Mouse (Mus musculus): ENCODE results near the gene Tbc1d22a.

Tbc1d22a gene

DNA sequence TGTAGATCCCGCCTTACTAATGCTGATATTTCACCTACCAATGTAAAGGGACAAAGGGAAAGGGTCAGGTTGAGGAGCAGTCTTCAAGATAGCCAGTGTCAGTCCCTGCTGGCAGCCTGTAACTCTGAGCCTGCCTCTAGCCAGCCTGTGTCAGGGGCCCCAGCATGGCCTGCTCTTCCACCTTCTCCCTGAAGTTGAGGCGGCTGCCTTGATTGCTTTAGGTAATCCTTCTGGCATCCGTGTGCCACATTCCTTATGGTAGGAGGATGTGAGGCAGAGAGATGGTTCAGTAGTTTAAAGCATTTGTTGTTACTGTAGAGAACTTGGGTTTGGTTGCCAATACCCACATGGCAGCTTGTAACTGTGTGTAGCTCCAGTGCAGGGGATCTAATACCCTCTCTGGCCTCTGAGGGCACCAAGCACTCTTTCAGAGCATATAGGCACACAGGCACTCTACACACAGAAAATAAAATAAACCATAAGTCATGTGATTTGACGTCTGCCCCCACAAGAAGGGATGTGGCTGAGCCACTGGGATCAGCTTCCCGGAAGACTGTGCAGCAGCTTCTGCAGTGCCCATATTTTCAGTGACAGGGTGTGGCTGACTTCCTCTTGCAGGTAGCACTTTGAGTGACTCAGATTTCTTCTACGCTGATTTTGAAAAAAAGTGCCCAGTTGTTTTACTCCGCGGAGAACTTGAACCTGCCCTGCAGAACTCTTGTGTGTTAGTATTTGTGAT lies 128.5 kb downstream of the Tbc1d22a start:
- no peak for DNase-seq

DNA sequence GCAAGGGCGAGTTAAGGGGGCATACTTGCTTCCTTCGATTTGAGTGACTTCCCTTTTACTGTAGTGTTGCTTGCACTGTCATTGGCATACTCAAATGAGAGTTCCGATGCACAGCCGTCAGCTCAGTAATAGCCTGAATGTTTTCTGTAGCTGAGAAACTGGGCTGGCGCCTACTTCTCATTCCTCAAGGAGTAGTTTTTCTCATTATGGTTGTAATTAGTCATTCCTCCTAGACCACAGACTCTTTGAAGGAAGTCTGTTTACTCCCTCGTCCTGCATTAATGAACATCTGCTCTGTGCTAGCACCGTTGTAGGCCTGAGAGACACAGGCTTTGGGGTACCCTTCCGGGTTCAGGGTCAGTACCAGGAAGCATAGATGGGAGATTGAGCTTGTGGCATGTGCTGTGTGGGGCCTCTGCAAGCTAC lies 130.7 kb downstream of the Tbc1d22a start:
- no peak for DNase-seq

DNA sequence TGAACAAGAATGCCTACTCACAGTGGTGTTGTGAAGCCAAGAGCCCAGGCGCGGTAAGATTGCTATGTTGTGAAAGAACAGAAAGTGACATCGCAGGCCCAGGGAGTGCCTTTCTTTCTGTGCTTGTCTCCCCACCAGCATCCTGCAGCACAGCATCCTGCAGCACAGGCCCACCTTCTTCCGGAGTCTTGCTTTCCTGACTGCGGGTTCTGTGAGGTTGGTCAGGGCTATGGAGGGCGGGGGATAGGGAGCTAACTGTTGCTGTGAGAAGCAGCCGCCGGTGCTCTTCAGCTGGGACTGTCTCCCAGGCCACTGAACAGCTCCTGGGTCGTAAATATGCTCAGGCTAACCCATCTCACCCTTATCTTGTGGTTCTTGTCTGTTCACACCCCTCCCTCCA lies 131.6 kb downstream of the Tbc1d22a start:
- no peak for DNase-seq

DNA sequence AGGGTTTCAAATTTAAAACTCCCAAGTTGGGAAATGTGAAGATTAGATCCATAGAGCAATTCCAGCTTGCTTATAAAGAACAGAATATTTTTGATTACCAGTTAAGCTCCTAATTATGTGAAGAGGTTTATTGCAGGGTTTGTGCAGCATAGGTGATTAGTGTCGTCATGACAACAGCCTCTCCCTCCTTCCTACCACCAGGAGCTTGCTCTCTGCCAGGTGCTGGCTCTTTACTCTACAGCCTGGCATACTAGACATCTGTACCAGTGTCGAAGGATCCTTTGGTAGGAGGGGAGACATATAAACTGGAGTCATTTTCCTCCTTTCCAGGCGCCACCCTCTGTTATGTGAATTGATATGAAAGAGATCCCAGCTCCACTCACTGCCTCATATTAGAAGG lies 132.3 kb downstream of the Tbc1d22a start:
- no peak for DNase-seq

DNA sequence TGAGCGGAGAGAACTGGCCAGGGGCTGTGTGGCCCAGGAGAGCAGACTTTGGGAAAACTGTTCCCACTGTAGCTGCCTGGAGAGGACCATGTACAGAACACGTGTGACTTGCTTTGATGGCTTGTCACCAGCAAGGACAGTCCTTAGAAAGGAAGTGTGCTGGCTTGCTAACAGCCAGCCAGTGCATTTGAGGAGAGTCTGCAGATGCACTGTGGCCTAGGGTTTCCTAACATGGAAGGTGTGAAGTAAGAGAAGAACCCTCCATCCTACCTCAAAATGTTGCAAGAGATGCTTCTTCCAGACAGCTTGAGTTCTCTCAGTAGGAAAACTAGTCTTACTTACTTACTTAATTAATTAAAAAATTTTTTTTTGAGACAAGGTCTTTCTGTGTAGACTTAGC lies 140.7 kb downstream of the Tbc1d22a start:
- DNase-seq, result no peak

DNA sequence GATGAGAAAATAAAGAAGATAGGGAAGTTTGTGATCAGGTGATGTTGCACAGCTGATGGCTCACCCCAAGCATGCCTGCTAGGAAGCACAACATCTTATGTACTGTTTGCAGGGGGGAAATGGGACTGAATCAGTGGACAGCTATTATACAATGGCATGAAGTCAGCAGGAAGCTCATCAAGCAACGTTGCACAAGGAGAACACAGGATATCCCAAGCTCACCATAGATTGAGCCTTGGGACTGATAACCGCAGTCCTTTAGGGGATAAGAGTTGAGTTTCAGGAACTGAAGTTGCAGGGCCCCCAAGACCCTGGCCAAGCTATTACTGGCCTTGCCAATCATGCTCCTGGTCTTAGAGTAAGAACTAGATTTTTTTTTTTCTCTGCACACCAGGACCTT lies 141.6 kb downstream of the Tbc1d22a start:
- no peak for DNase-seq

DNA sequence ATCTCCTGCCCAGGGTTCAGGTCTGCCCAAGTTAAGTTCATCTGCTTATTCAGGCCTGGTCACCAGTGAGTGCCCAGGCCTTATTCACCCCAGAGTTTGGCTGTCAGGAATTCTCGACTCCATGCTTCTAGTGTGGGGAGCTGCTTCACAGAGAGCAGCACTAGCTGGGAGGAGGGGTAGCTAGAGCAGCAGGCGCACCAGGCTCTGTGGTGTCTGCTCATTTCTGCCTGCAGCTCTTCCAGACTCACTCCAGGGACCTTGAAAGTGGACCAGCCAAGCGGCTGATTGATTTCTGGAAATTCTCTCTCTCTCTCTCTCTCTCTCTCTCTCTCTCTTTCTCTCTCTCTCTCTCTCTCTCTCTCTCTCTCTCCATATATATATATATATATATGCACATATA lies 146.1 kb downstream of the Tbc1d22a start:
- DNase-seq, result no peak

DNA sequence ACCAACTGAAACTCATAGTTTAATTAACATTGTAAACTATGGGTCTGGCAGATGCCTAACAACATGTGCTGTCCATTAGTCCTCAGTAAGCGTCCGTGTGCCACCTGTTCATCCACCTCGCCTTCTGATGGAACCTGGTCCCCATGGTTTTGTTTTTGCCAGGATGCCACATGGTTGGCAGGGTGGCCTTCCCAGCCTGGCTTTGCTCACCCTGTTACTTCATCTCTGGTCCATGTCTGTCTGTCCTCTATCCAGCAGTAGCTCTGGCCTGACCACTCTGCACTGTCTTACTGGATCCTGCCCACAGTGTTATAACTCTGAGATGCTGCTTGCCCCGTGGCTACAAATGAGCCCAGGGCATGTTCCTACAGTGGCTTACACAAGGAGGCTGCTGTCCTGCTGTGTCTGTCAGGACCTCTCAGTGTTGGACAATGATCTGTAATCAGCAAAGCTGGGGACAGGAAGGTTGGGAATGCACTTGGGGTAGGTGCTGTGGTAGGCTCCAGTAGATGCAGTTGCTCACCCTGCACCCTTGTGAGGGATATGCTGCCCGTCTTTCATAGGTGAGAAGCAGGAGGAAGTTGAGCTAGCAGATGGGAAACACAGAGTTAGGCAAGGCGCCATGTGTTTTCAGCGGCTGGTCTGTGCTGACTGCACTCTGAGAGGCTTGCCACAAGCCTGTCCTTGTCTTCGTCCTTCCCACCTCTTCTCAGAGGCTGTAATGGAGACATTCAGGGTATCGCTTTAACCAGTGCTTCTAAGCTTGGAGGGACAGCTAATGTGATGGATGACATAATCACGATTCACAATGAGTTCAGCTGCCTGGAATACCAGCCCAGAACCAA lies 148.3 kb downstream of the Tbc1d22a start:
- peak; percentile 78 to 80 for DNase-seq

DNA sequence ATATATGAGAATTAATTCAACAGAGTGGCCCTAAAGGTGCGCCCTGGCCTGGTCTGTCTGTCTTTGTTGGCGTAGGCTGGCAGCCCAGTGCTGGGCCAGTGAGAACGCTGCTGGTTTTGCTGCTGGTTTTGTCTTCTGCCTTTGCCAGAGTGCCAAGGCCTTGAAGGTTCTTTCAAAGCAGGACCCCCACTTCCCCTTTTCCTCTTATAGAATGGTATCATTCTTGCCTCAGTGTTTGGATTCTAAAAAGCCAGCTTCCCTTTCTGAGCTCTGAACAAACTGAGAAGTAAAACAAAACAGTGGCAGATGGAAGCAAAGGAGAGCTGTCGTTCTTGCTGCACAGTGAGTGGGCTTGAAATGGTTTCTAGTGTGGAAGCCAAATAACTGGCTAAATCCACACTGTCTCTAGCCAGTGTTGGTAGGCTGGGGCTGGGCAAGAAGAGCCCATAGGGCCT lies 149.6 kb downstream of the Tbc1d22a start:
- peak; percentile 31 to 35 for DNase-seq

DNA sequence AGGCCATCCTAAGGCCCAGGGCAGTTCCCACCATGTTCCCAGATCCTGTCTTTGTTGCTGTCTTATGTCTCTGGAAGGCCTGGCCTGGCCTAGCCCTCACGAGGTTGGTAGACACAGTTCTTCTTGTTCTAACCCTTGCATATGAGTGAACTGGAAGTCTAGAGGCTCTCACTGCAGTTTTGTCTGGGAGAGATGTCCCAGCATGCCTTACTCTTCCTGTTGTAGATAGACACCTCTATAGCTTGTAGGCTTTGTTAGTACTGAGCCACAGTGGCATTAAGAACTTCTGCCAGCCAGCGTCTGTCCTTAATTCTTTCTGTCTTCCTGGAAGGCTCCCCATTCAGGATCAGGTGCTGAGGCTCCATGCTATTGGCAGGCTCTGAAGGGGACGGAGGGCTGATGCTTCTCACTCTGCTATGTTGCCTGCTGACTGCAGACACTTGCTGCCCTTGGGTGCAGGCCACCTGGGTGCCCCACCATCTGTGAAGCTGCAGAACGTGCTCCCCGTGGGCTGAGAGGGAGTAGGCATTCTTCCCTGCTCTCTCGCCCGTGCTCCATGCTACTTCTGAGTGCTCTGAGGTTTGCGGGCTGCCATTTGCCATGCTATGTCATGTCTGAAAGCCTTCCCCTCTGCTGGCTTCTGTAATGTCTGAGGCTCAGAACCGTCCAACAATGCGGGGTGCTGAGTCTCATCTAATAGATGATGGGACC lies 150.8 kb downstream of the Tbc1d22a start:
- DNase-seq, result no peak

DNA sequence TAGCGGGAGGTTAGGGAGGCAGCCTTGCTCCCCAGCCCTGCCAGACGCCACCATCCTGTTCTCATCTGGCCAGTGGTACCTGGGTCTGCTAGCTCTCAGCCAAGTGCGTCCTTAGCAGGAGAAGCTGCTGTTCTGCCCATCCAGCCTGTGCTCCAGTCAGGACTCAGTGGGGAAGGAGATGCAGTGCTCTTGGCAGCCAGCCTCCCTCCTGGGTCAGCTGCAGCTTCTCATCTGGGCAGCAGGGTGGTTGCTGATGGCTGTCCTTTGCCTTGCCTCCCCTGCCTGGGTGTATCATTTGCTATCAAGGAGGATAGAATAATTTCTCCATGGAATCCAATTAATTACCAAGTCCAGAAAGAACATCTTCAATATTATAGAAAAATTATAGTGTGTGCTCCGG lies 152.5 kb downstream of the Tbc1d22a start:
- DNase-seq, result no peak

DNA sequence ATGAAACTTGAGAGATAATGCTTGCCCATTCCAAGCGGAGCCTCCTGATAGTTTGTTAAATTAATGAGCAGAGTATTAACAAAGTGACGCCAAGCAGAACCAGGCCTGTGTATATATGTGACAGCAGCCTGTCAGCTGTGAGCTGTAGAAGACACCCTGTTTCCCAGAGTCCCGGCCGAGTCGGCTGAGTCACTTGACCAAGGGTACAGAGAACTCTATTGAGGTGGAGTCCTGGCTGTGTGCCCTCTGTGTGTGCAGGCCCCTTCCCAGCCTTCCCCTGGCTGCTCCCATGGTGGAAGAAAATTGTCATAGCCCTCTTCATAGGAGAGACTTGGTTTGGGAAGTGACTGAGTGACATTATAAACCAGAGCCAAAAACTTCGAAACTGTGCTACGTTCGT lies 153.0 kb downstream of the Tbc1d22a start:
- DNase-seq, result no peak

DNA sequence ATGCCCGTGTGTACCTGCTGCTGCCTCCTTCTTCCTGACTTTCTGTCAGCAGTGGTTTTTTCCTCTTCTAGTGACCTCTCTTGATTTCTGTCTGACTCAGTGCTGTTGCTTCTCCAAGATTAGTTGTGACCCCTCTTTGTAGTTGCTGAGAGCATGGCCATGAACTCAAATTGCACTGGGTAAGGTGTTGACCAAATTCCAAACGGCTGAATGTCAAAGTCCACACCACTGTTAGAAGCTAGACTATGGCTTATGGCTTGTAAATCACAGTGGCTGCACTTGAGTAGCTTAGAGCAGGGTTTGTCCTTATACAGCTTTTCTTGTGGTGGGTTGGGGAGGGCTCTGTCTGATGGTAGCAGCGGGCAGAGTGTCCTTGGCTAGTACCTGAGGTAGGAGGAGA lies 156.6 kb downstream of the Tbc1d22a start:
- no peak for DNase-seq

DNA sequence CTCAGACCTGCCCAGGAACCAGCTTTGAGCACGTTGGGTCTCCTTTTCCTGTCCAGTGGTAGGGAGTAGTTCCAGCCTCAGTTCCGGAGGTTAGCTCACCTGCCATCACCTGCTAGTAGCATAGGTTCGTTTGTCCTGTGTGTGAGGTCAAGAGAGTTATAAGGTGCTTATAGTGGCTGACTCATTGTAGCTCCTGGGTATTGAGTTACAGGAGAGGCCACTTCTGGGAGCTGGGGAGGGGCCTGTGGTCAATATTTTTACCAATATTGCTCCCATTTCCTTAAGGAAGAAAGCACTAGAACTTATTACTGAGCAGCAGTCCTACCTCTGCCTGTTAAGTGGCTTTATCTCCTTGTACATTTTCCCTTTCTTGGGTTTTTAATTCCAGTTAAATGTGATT lies 161.0 kb downstream of the Tbc1d22a start:
- DNase-seq, result no peak

DNA sequence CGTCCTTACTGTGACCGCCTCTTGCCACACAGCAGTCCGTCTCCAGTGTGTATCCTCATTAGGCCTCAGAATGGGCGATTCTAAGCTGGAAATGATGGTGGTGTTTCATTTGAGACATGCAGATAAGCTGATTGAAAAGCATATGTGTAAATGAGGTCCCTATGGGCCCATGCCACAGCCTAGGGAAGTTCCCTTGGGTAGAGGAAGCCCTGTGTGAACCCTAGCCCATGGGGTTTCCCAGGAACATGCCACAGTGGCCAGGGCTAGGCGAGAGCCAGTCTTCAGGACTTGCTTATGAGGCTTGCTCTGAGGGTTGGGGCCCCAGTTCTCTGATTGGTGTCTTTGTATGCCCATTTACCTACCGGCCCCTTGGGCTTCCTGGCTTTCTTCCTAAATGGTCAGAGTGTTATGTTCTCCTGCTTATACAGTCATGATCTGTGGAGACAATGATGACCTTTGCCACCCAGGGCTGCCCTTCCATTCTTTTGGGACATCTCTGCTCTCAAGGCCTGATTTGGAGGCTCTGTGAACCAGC lies 161.7 kb downstream of the Tbc1d22a start:
- no peak for DNase-seq

DNA sequence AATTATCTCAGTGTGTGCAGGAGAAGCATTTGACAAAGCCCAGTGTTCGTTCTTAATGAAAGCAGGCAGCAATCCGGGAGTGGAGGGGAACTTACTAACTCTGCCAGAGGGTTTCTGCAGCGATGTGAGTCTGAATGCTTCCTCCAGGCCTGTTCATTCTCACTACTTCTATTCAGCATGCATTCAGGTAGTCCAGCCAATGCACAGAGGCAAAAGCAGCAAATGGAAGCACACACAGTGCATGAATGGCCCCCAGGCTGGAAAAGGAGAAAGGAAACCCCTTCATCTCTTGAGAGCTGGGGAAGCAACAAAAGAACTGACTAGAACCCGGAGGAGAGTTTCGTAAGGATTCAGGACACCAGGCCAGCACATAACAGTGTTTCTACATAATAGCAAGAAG lies 169.0 kb downstream of the Tbc1d22a start:
- DNase-seq, result no peak

DNA sequence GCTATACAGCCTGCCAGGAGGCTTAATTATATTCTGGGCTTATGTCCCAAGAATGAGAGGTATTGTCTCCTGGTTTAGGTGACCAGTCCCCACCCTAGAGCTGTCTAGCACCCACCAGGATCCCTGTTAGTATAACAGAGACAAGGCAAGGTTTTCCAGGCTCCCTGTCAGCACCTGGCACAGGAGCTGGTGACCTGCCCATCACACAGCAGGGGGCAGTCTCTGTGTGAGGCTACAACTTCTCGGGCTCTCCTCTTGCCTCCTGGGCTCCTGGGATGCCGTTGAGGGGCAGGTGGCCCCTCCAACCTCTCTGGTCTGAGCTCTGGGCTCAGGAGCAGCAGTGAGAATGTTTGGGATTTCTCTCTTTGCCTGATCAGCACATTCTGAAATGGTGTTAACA lies 171.2 kb downstream of the Tbc1d22a start:
- peak; percentile 41 to 52 for DNase-seq

DNA sequence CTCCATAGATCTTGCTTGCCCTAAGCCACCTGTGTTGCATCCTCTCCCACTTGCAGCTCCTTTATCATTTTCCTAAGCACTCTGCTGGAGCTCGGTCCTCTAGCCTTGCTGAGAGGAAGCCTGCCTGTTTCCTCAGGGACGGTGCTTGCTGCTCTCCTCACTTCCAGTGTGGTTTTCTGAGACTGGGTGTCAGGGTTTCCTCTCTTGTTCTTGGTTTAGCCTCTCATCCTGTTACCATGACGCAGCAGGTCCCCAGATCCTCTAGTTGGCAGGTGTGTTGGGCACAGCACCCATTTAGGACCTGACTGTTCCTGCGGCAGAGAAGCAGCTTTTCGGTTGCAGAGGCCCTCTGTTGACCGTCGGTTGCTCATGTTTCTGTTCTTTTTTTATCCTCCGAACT lies 172.1 kb downstream of the Tbc1d22a start:
- DNase-seq, result no peak

DNA sequence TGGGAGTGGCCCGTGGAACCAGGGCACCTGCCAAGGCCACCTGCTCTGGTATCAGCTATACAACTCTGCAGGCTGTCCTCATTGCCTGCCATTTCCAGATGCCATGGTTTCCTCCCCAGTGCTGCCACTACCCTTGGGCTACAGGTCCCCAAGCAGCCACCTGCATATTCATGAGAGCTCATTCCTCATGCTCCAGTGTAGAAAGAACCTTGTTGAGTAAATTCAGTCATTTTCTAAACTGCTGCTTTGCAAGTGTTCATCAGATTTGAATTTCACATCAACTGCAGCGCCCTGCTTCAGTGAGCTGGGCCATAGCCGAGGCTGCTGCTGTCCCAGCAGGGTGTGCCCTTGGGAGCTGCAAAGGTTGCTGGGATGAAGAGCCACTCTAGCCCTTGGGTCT lies 174.3 kb downstream of the Tbc1d22a start:
- no peak for DNase-seq

DNA sequence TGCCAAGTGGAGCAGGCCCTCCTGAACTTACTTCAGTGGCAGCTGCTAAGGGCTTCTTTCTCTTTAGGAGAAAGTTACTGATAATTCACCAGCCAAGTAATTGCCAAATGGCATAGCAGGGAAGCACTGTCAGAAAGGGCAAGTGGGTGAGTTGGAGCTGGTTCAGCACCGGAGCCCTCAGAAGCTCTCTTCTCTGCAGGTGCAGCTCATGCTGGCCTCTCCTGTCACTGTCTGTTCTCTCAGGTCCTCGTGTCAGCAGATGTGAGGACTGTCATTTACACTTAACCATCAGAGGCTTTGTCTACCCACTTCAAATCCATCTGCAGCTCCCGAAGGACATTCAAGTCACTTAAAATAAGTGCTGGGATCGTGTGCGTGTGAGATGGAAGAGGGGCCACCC lies 190.6 kb downstream of the Tbc1d22a start:
- DNase-seq, result no peak

DNA sequence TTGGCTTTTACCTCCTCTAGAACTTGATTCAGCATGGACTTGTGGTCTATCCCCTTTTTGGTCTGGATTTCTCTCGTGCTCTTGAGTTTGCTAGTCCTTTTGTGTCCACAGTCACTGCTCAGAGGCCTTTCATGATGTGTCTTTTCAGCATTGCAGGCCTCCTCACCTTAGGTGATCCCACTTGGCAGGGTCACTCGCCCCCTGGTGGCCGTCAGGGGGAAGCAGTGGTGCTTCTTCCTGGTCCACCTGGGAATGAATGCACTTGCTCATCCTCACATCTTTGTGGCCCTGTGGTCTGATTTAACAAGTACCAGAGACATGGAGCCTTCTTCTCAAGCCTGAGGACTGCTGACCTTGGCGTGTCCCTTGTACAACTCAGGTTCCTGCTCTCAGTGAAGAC lies 191.3 kb downstream of the Tbc1d22a start:
- DNase-seq, result peak; percentile 74 to 80

DNA sequence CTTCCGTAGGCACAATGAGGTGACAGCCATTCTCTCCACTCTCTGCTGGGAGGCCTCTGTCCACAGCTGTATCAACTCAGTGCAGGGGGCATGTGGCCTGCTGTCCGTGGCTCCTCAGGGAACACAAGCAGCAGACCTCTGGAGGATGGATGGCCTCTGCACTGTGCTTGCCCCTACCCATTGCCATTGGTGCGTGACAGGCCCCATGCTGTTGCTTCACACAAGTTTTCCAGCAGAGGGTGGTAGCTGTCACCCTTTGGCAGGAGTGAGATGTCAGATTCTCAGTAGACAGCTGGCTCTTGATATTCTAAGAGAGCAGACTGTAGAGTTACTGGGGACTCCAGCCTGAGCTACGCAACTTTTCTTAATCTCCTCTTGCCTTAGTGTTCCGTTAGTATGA lies 195.1 kb downstream of the Tbc1d22a start:
- peak in 1 of 2 experiments; percentile 13 for DNase-seq

DNA sequence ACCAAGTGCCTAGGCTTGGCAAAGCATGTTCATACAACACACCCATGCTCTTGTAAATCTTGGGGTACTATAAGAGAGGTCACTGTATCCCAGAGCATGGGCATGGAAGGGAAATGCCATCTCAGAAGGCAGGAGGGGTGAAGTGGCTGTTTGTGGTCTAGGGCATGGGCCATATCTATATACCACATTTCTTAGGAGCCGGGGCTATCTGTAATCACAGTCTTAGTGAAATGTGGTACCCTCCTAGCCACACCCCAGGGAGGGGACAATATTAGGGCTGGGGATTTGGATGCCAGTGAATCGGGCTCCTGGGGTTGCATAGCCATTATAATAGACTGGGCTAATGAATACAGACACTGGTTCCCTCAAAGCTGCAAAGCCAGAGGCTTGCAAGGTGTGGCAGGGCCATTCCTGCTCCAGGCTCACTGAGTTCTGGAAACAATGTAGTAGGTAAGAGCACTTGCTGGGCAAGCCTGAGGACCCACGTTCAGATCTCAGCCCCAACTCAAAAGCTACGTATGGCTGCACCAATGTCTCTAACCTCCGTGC lies 197.3 kb downstream of the Tbc1d22a start:
- DNase-seq, result no peak
